Mouse (Mus musculus): Measurements from ENCODE around the gene Lin54.

- no peak for TF ChIP-seq CTCF (IDR thresholded peaks at IDR 0.05; ENCODE audit: control insufficient read depth, insufficient read depth, insufficient read length)
- TF ChIP-seq USF1 (IDR thresholded peaks at IDR 0.05; ENCODE audit: low read depth), result no peak
These were observed 92.0 kb downstream of the Lin54 start for GRCm38 (mm10) chr5:100408485-100408884.
